Mouse (Mus musculus) ES-E14 (cell line): ENCODE data around the gene Sept9.

ENCODE experiments used
- ZC3H11A ChIP-seq: IDR thresholded peaks from 2 replicates; pipeline ENCODE4 v1.6.1; 2012; ENCODE audit warnings: low read depth, mild to moderate bottlenecking, inconsistent platforms, low read length, borderline replicate concordance
- ZNF384 ChIP-seq: IDR thresholded peaks from 2 replicates; pipeline ENCODE4 v1.6.1; 2012; ENCODE audit warnings: low read depth, low read length, inconsistent platforms

DNA sequence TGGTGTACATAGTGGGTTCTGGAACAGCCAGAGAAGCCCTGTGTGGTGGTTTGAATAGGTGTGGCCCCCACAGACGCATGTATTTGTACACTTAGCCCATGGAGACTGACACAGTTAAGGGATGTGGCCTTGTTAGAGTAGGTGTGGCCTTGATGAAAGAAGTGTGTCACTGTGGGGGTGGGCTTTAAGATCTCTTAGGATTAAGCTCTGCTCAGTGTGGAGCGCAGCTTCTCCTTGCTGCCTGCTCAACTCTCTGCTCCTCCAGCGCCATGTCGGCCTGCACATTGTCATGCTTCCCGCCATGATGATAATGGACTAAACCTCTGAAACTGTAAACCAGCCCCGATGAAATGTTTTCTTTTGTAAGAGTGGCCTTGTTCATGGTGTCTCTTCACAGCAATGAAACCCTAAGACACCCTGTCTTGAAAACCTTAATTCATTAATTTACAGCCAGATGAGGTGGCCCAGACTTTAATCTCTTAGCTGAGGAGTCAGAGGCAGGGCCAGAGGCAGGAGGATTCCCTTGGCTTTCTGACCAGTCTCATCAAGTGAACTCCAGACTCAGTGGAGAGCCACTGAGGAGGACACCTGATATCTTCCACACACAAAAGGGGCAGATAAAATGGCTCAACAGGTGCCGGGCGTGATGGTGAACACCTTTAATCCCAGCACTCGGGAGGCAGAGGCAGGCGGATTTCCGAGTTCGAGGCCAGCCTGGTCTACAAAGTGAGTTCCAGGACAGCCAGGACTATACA is 44.3 kb downstream of the Sept9 start:
- TF ChIP-seq ZC3H11A (no peak), ZNF384 (no peak)
